Mouse (Mus musculus): ENCODE results near the gene Gm7694.

DNA sequence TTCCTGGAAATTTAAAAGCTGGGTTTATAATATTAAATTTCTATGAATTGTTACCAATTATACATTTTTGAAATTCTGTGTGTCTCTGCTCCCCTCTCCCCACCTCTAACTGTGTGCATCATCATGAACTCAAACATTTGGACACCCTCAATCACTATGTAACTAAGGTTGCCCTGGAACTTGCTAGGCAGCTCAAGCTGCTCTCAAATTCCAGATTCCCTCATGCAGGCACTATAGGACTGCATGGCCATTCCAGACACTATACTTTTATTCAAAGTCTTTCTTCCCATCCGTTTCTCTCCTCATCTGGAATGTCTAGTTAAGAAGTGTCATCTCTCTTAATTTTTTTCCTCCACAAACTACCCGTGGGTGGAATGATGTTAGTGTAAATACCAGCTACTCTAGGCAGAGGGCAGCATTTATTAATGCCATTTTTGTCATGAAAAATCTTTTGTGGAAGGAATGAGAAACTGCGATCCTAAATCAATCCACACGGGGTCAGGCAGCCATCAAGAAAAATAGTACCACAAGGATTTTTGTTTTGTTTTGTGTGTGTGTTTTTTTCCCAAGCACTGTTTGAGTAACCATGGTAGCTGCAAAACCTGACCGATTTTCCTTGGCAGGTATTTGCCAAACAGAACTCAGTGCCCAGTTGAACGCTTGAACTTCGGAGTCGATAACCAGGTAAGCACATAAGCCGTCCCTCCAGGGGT is 13.7 kb downstream of the Gm7694 start:
- TF ChIP-seq GATA1 (IDR thresholded peaks at IDR 0.05; ENCODE audit: low read length) = no peak
- TF ChIP-seq TAL1 (IDR thresholded peaks at IDR 0.05; ENCODE audit: low read length) = no peak

Data from erythroblast, embryonic 14.5 days (primary cell).